Mouse (Mus musculus) frontal cortex, adult 2 months (tissue): ENCODE data around the gene Ttc7b. TPM values are rescaled to one million over a fixed set of nuclear protein-coding genes. Genes with fewer than 3 reads are reported as not detected.
A peak's percentile ranks its signal among the peaks of the same experiment; 100 is the strongest.

Source experiments
- DNase-seq, 2 experiments: peaks; one replicate each; pipeline ENCODE4 v3.0.0; 2022; ENCODE audit warnings: low spot score in 1 of 2; ENCODE audit errors: extremely low spot score in 1 of 2
- polyA plus RNA-seq: library from polyadenylated mRNA; depleted of rRNA; stranded (reverse); fragments of >200 nt; gene quantifications from 2 replicates; pipeline ENCODE4 v1.2.3, GENCODE M21; 2012

Ttc7b gene
- polyA plus RNA-seq, 1 experiment = 194 TPM

- DNase-seq = no peak
Measured at GRCm38 (mm10) chr12:100392466-100392865, 128.2 kb downstream of the Ttc7b start.

- DNase-seq = peak in 1 of 2 experiments; percentile 52
Measured at GRCm38 (mm10) chr12:100391890-100392289, 128.7 kb downstream of the Ttc7b start.

GRCm38 (mm10) chr12:100389878-100390710 lies 130.5 kb downstream of the Ttc7b start:
- peak in 1 of 2 experiments; percentile 77 for DNase-seq

- no peak for DNase-seq
Measured at GRCm38 (mm10) chr12:100386259-100386658, 134.4 kb downstream of the Ttc7b start.

GRCm38 (mm10) chr12:100382526-100382925 lies 138.1 kb downstream of the Ttc7b start:
- no peak for DNase-seq

- peak in 1 of 2 experiments; percentile 78 for DNase-seq
Measured at GRCm38 (mm10) chr12:100381941-100382340, 138.7 kb downstream of the Ttc7b start.

- DNase-seq = peak in 1 of 2 experiments; percentile 59
Measured at GRCm38 (mm10) chr12:100380697-100381291, 139.8 kb downstream of the Ttc7b start.

GRCm38 (mm10) chr12:100379833-100380232 lies 140.8 kb downstream of the Ttc7b start:
- no peak for DNase-seq

- DNase-seq = no peak
Measured at GRCm38 (mm10) chr12:100378266-100378665, 142.4 kb downstream of the Ttc7b start.

- no peak for DNase-seq
Measured at GRCm38 (mm10) chr12:100377791-100378190, 142.8 kb downstream of the Ttc7b start.

- no peak for DNase-seq
Measured at GRCm38 (mm10) chr12:100375801-100376200, 144.8 kb downstream of the Ttc7b start.

GRCm38 (mm10) chr12:100372785-100373184 lies 147.8 kb downstream of the Ttc7b start:
- no peak for DNase-seq

GRCm38 (mm10) chr12:100372015-100372414 lies 148.6 kb downstream of the Ttc7b start:
- DNase-seq = no peak

- no peak for DNase-seq
Measured at GRCm38 (mm10) chr12:100369786-100370185, 150.8 kb downstream of the Ttc7b start.

- DNase-seq = no peak
Measured at GRCm38 (mm10) chr12:100369220-100369619, 151.4 kb downstream of the Ttc7b start.

- peak; percentile 83 to 90 for DNase-seq
Measured at GRCm38 (mm10) chr12:100361330-100361729, 159.3 kb downstream of the Ttc7b start.

GRCm38 (mm10) chr12:100358040-100358620 lies 162.5 kb downstream of the Ttc7b start:
- no peak for DNase-seq

GRCm38 (mm10) chr12:100356407-100356806 lies 164.2 kb downstream of the Ttc7b start:
- DNase-seq = no peak

- no peak for DNase-seq
Measured at GRCm38 (mm10) chr12:100355565-100355964, 165.1 kb downstream of the Ttc7b start.

- DNase-seq = peak in 1 of 2 experiments; percentile 66
Measured at GRCm38 (mm10) chr12:100353954-100354353, 166.7 kb downstream of the Ttc7b start.

- DNase-seq = no peak
Measured at GRCm38 (mm10) chr12:100353075-100353782, 167.4 kb downstream of the Ttc7b start.
